Mouse (Mus musculus) CD4-positive helper T cell, adult 2 months (primary cell): ENCODE results near the gene Rps19bp1.

ENCODE experiments used
- DNase-seq: peaks from one replicate; pipeline ENCODE4 v3.0.0-alpha.2; 2012; ENCODE audit warnings: low read depth, missing footprints, low spot score

Gene Rps19bp1

GRCm38 (mm10) chr15:80256656-80257601 lies 7.2 kb downstream of the Rps19bp1 start:
- peak; percentile 27 for DNase-seq

- DNase-seq, result no peak
Measured at GRCm38 (mm10) chr15:80256242-80256641, 7.9 kb downstream of the Rps19bp1 start.

- DNase-seq, result peak; percentile 80
Measured at GRCm38 (mm10) chr15:80255646-80256121, 8.4 kb downstream of the Rps19bp1 start.

GRCm38 (mm10) chr15:80254847-80255645 lies 9.1 kb downstream of the Rps19bp1 start, which contains the start of gene Atf4:
Atf4 (plus strand) TSS chr15:80255184.
- DNase-seq, result peak; percentile 100

GRCm38 (mm10) chr15:80254207-80254606 lies 9.9 kb downstream of the Rps19bp1 start:
- DNase-seq, result peak; percentile 31

- no peak for DNase-seq
Measured at GRCm38 (mm10) chr15:80253530-80253929, 10.6 kb downstream of the Rps19bp1 start.

GRCm38 (mm10) chr15:80250586-80250985 lies 13.5 kb downstream of the Rps19bp1 start:
- DNase-seq, result no peak

GRCm38 (mm10) chr15:80249672-80250071 lies 14.4 kb downstream of the Rps19bp1 start:
- DNase-seq, result no peak

GRCm38 (mm10) chr15:80248596-80248995 lies 15.5 kb downstream of the Rps19bp1 start:
- DNase-seq, result no peak

GRCm38 (mm10) chr15:80248135-80248534 lies 16.0 kb downstream of the Rps19bp1 start:
- no peak for DNase-seq

- DNase-seq, result no peak
Measured at GRCm38 (mm10) chr15:80235535-80235934, 28.6 kb downstream of the Rps19bp1 start, which contains the start of gene AC140267.1. AC140267.1 (plus strand) TSS chr15:80235835.

GRCm38 (mm10) chr15:80233733-80234509 lies 30.2 kb downstream of the Rps19bp1 start, which contains the start of gene Mief1:
Mief1 (plus strand) TSS chr15:80234018.
- DNase-seq, result peak; percentile 100

- no peak for DNase-seq
Measured at GRCm38 (mm10) chr15:80233053-80233452, 31.1 kb downstream of the Rps19bp1 start.

- no peak for DNase-seq
Measured at GRCm38 (mm10) chr15:80232331-80232730, 31.8 kb downstream of the Rps19bp1 start.

GRCm38 (mm10) chr15:80228071-80228800 lies 35.9 kb downstream of the Rps19bp1 start:
- no peak for DNase-seq

- DNase-seq, result peak; percentile 67
Measured at GRCm38 (mm10) chr15:80225796-80226195, 38.3 kb downstream of the Rps19bp1 start.

- DNase-seq, result peak; percentile 82
Measured at GRCm38 (mm10) chr15:80225208-80225607, 38.9 kb downstream of the Rps19bp1 start.

GRCm38 (mm10) chr15:80223751-80224150 lies 40.4 kb downstream of the Rps19bp1 start:
- DNase-seq, result no peak

- DNase-seq, result peak; percentile 24
Measured at GRCm38 (mm10) chr15:80221031-80221430, 43.1 kb downstream of the Rps19bp1 start.
